Mouse (Mus musculus) heart, embryonic 13.5 days (tissue): ENCODE data around the gene Fam135a. TPM values are rescaled to one million over a fixed set of nuclear protein-coding genes. Genes with fewer than 3 reads are reported as not detected.
"Not testable (repeated sequence)": the region's sequence is repeated elsewhere in the genome, so short reads cannot be mapped to it uniquely, and the experiment has no call there.

ENCODE experiments used
- ATAC-seq: fragments of 200-750 bp; cut with Nextera tagmentation; 2 replicates; pipeline ENCODE4 v1.8.0; 2017; ENCODE audit warnings: moderate TSS enrichment; ENCODE audit not compliant: insufficient number of reproducible peaks, low FRiP score, low TSS enrichment; ENCODE audit errors: extremely low read depth
- H3K27ac ChIP-seq: fragments of 300-500 bp; sonication (generic); replicated peaks from 2 replicates; pipeline ENCODE4 v1.5.1; 2015; ENCODE audit warnings: moderate library complexity, mild to moderate bottlenecking, inconsistent platforms
- H3K27me3 ChIP-seq: fragments of 300-500 bp; sonication (generic); replicated peaks from 2 replicates; pipeline ENCODE4 v1.6.1; 2015; ENCODE audit warnings: mild to moderate bottlenecking, inconsistent platforms
- H3K36me3 ChIP-seq: fragments of 300-500 bp; sonication (generic); 2 replicates; pipeline ENCODE4 v1.6.1; 2015; ENCODE audit warnings: mild to moderate bottlenecking, inconsistent platforms
- H3K4me1 ChIP-seq: fragments of 300-500 bp; sonication (generic); 2 replicates; pipeline ENCODE4 v1.6.1; 2015; ENCODE audit warnings: inconsistent platforms
- H3K4me2 ChIP-seq: fragments of 300-500 bp; sonication (generic); 2 replicates; pipeline ENCODE4 v1.6.1; 2015; ENCODE audit warnings: inconsistent platforms, mild to moderate bottlenecking, moderate library complexity
- H3K4me3 ChIP-seq: fragments of 300-500 bp; sonication (generic); 2 replicates; pipeline ENCODE4 v1.5.1; 2015; ENCODE audit warnings: moderate library complexity, mild to moderate bottlenecking, inconsistent platforms
- H3K9ac ChIP-seq: fragments of 300-500 bp; sonication (generic); 2 replicates; pipeline ENCODE4 v1.6.1; 2015; ENCODE audit warnings: inconsistent platforms, mild to moderate bottlenecking, moderate library complexity
- H3K9me3 ChIP-seq: fragments of 300-500 bp; sonication (generic); 2 replicates; pipeline ENCODE4 v1.6.1; 2016; ENCODE audit warnings: inconsistent platforms
- WGBS: fragments of 180-500 bp; shearing (Covaris S2); methylation state at CpG from one replicate; pipeline ENCODE4 v1.1.7; 2015; ENCODE audit warnings: mixed read lengths; 5-methylcytosine and 5-hydroxymethylcytosine counted together
- polyA plus RNA-seq: library from polyadenylated mRNA; unstranded; fragments of >200 nt; fragmentation: Nextera tagmentation; extraction: Ambion mirVana; gene quantifications from 2 replicates; pipeline ENCODE4 v1.2.1, GENCODE M21; 2015

The Fam135a gene
- polyA plus RNA-seq, 1 experiment from 2014 or later = 22.0 TPM

GRCm38 (mm10) chr1:23998866-23999265 lies 101.3 kb downstream of the Fam135a start:
- no peaks in the 10 kb centered on the region for H3K9me3 ChIP-seq
- no peak overlapping the region for H3K9ac ChIP-seq
- no peaks in the 10 kb centered on the region for H3K27me3 ChIP-seq
- H3K4me1 ChIP-seq = no peaks in the 10 kb centered on the region
- H3K4me3 ChIP-seq = no peak overlapping the region
- ATAC-seq = no peak
- H3K27ac ChIP-seq = no peak overlapping the region
- peaks cover 84% of the 10 kb centered on the region for H3K36me3 ChIP-seq
- H3K4me2 ChIP-seq = no peak overlapping the region
- 91% methylated on average over 7 of the region's 7 CpGs for WGBS

DNA sequence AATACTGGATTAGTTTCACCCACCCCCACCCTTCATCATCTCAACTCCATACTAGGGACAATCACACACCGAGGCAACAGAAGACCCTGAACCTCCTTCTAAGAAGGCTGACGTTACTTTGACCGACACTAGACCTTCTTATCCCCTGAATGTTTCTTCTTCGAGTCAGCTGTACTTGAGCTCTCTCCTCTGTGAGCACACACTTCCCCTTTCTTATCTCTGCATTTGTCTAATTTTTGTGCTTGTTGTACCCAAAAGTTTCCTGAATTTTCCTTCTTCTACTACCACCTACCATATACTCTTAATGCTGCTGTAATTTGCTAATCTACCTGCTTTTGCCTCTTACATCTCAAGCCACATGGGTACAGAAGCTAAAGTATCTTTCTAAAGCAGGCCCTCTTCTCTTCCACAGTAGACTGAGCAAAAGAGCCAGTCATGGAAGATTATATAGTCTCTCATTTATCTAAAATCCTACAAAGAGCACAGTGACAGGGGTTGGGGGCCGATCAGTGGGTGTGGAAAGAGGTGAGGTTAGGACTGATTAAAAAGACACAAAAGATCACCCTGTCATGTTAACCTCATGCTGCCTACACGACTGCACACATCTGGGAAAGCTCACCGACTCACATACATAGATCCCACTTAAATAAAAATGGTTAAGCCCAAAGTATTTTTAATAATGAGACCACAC lies 101.9 kb downstream of the Fam135a start:
- H3K36me3 ChIP-seq = peaks cover 84% of the 10 kb centered on the region
- no peak overlapping the region for H3K4me3 ChIP-seq

DNA sequence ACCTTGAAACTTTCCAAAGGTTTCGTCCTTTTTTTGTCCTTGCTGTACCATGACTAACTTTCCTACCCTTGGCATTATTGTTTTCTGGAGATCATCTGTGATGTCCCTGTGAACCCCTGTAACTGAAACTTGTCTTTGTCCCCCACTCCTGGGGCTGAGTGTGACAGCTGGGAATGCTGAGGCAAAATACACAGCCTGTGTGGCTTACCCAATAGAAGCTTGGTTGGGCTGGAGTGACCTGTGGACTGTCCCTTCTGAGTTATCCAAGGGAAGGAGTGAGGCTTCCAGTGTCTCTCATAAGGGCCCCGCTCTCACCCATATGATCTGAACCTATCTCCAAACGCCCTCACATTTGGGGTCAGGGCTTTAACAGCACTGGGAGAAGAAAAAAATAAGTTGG lies 102.6 kb downstream of the Fam135a start:
- no peaks in the 10 kb centered on the region for H3K27me3 ChIP-seq
- no peak for ATAC-seq
- no peaks in the 10 kb centered on the region for H3K9me3 ChIP-seq
- peaks cover 77% of the 10 kb centered on the region for H3K36me3 ChIP-seq
- no peaks in the 10 kb centered on the region for H3K4me1 ChIP-seq
- H3K9ac ChIP-seq = no peak overlapping the region
- H3K4me3 ChIP-seq = no peak overlapping the region
- H3K4me2 ChIP-seq = no peak overlapping the region
- 82% methylated on average over 3 of the region's 3 CpGs for WGBS
- no peak overlapping the region for H3K27ac ChIP-seq

More for the DNA sequence above, 101.9 kb downstream of the Fam135a start:
- no peaks in the 10 kb centered on the region for H3K9me3 ChIP-seq
- H3K9ac ChIP-seq = no peak overlapping the region
- H3K27me3 ChIP-seq = no peaks in the 10 kb centered on the region
- no peak overlapping the region for H3K4me2 ChIP-seq
- H3K4me1 ChIP-seq = no peaks in the 10 kb centered on the region
- ATAC-seq = no peak
- 84% methylated on average over 7 of the region's 7 CpGs for WGBS
- H3K27ac ChIP-seq = no peak overlapping the region

DNA sequence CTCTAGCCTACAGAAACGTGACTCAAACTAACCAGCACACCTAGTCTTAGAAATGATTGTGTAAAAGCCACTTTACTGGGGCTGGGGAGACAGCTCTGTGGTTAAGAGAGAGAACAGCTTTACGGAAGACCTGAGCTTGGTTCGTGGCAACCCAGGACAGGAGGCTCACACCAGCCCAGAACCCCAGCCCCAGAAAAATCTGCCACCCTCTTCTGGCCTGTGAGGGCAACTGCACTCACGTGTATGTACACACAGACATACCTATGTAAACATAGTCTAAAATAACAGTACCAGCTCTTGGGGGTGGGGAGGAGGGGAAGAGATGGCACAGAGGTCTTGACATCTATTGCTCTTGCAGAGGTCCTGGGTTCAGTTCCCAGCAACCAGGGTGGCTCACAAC lies 104.7 kb downstream of the Fam135a start:
- H3K36me3 ChIP-seq = peaks cover 58% of the 10 kb centered on the region
- no peak overlapping the region for H3K4me3 ChIP-seq
- no peak overlapping the region for H3K27ac ChIP-seq
- H3K4me2 ChIP-seq = no peak overlapping the region
- no peaks in the 10 kb centered on the region for H3K4me1 ChIP-seq
- no peaks in the 10 kb centered on the region for H3K9me3 ChIP-seq
- no peak for ATAC-seq
- H3K27me3 ChIP-seq = no peaks in the 10 kb centered on the region
- 85% methylated on average over 4 of the region's 4 CpGs for WGBS
- H3K9ac ChIP-seq = no peak overlapping the region

GRCm38 (mm10) chr1:23983118-23983517 lies 117.0 kb downstream of the Fam135a start:
- no peaks in the 10 kb centered on the region for H3K36me3 ChIP-seq
- no peak overlapping the region for H3K4me2 ChIP-seq
- no peaks in the 10 kb centered on the region for H3K4me1 ChIP-seq
- no peak overlapping the region for H3K4me3 ChIP-seq
- WGBS = 84% methylated on average over 3 of the region's 3 CpGs
- H3K27me3 ChIP-seq = no peaks in the 10 kb centered on the region
- no peak overlapping the region for H3K27ac ChIP-seq
- no peaks in the 10 kb centered on the region for H3K9me3 ChIP-seq
- no peak for ATAC-seq
- no peak overlapping the region for H3K9ac ChIP-seq

- WGBS = 76% methylated on average over 6 of the region's 6 CpGs
- H3K4me2 ChIP-seq = no peak overlapping the region
Measured at GRCm38 (mm10) chr1:23978281-23978680, 121.9 kb downstream of the Fam135a start.

GRCm38 (mm10) chr1:23971159-23971558 lies 129.0 kb downstream of the Fam135a start:
- not testable (repeated sequence) for H3K4me2 ChIP-seq, ATAC-seq, H3K36me3 ChIP-seq, H3K4me3 ChIP-seq, H3K9me3 ChIP-seq, H3K9ac ChIP-seq, H3K4me1 ChIP-seq, H3K27me3 ChIP-seq, H3K27ac ChIP-seq
- 76% methylated on average over 4 of the region's 4 CpGs for WGBS

More at GRCm38 (mm10) chr1:23978281-23978680, 121.9 kb downstream of the Fam135a start:
- no peaks in the 10 kb centered on the region for H3K4me1 ChIP-seq
- no peaks in the 10 kb centered on the region for H3K36me3 ChIP-seq
- H3K9ac ChIP-seq = no peak overlapping the region
- no peak overlapping the region for H3K4me3 ChIP-seq
- no peak overlapping the region for H3K27ac ChIP-seq
- H3K27me3 ChIP-seq = no peaks in the 10 kb centered on the region
- ATAC-seq = no peak
- H3K9me3 ChIP-seq = no peaks in the 10 kb centered on the region

DNA sequence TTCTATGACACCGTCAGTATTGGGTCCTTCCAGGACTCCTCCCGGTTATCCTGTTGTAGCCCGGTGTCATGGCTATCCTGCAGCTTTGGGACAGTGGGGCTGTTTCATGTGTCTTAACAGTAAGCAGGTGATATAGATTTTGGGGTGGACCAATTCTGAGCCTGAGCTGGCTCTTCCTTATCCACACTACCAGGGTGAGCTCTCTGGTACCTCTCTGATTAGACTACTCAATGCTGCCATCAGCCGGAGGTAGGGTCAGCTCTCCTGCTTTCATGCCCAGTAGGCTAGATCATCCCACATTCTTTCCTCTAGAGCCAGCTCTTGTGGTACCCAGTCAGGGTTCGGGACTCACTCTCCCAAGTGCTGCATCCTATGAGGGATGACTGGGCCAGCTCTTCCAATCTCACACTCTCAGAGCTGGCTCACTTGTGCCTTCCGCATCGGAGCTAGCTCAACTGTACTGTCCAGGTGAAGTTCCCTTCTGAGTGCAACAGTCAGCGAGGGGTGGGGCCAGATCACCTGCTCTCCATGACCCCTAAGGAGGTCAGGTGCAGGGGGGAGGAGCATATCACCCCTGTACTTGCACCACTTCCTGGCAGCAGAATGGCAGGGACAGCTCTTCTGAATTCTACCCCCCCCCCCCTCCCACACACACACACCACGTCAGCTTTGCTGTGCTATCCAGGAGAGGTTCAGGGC lies 132.0 kb downstream of the Fam135a start:
- Histone ChIP-seq H3K9me3 (no peaks in the 10 kb centered on the region), H3K9ac (no peak overlapping the region), H3K4me3 (no peak overlapping the region), H3K4me1 (peaks cover 9% of the 10 kb centered on the region), H3K27me3 (no peaks in the 10 kb centered on the region), H3K27ac (no peak overlapping the region), H3K4me2 (no peak overlapping the region), H3K36me3 (no peaks in the 10 kb centered on the region)
- no peak for ATAC-seq
- WGBS = 81% methylated on average over 9 of the region's 9 CpGs

- Histone ChIP-seq H3K4me1 (peaks cover 9% of the 10 kb centered on the region), H3K27ac (0 out of 2 replicates have a peak overlapping the region, but pooled peaks have one; percentile 43), H3K9ac (no peak overlapping the region), H3K4me2 (no peak overlapping the region), H3K4me3 (no peak overlapping the region), H3K27me3 (no peaks in the 10 kb centered on the region), H3K36me3 (no peaks in the 10 kb centered on the region), H3K9me3 (no peaks in the 10 kb centered on the region)
- 14% methylated on average over 1 of the region's 1 CpGs for WGBS
- ATAC-seq = no peak
Measured at GRCm38 (mm10) chr1:23966226-23966625, 133.9 kb downstream of the Fam135a start.

Other genes starting within 250 kb of the Fam135a start
- 30.1 and 35.3 TPM in 2 replicates for gene Smap1, start 178.0 kb downstream of the Fam135a start, polyA plus RNA-seq
- gene Sdhaf4, start 94.7 kb downstream of the Fam135a start, polyA plus RNA-seq = 68.6 and 73.2 TPM in 2 replicates
- 13.1 and 13.8 TPM in 2 replicates for gene Col9a1, start 77.3 kb upstream of the Fam135a start, polyA plus RNA-seq